Mouse (Mus musculus) intestine, postnatal 0 days (tissue): ENCODE results near the gene C9orf72. TPM values are rescaled to one million over a fixed set of nuclear protein-coding genes. Genes with fewer than 3 reads are reported as not detected.

Experiments used
- ATAC-seq: fragments of 200-750 bp; cut with Nextera tagmentation; 2 replicates; pipeline ENCODE4 v1.8.0; 2017; ENCODE audit warnings: mild to moderate bottlenecking, moderate TSS enrichment, moderate library complexity
- H3K27ac ChIP-seq: fragments of 300-500 bp; sonication (generic); 2 replicates; pipeline ENCODE4 v1.5.1; 2014; ENCODE audit warnings: mild to moderate bottlenecking, low read depth, low read length, moderate library complexity
- H3K27me3 ChIP-seq: fragments of 300-500 bp; sonication (generic); replicated peaks from 2 replicates; pipeline ENCODE4 v1.6.1; 2014; ENCODE audit warnings: low read length, mixed read lengths; ENCODE audit not compliant: control insufficient read depth, insufficient read depth
- H3K36me3 ChIP-seq: fragments of 300-500 bp; sonication (generic); 2 replicates; pipeline ENCODE4 v1.6.1; 2014; ENCODE audit warnings: mild to moderate bottlenecking, moderate library complexity; ENCODE audit not compliant: control insufficient read depth, insufficient read depth
- H3K4me1 ChIP-seq: fragments of 300-500 bp; sonication (generic); replicated peaks from 2 replicates; pipeline ENCODE4 v1.6.1; 2014; ENCODE audit warnings: antibody characterized with exemption, low read length, mixed read lengths; ENCODE audit not compliant: control insufficient read depth, insufficient read depth
- H3K4me2 ChIP-seq: fragments of 300-500 bp; sonication (generic); replicated peaks from 2 replicates; pipeline ENCODE4 v1.6.1; 2014; ENCODE audit warnings: low read depth, mild to moderate bottlenecking, moderate library complexity
- H3K4me3 ChIP-seq: fragments of 300-500 bp; sonication (generic); 2 replicates; pipeline ENCODE4 v1.5.1; 2014; ENCODE audit warnings: low read depth, low read length
- H3K9ac ChIP-seq: fragments of 300-500 bp; sonication (generic); 2 replicates; pipeline ENCODE4 v1.6.1; 2014; ENCODE audit warnings: mild to moderate bottlenecking, low read depth, low read length
- H3K9me3 ChIP-seq: fragments of 300-500 bp; sonication (generic); 2 replicates; pipeline ENCODE4 v1.6.1; 2016; ENCODE audit warnings: mixed run types; ENCODE audit not compliant: control insufficient read depth
- CTCF ChIP-seq: sonication (generic); IDR thresholded peaks from 2 replicates; pipeline ENCODE4 v1.5.1; 2016; ENCODE audit warnings: low read depth, mild to moderate bottlenecking, control low read depth, antibody characterized with exemption, moderate library complexity
- WGBS: fragments of 180-500 bp; shearing (Covaris S2); extraction: QIAGEN DNeasy Blood & Tissue Kit; methylation state at CpG from one replicate; pipeline ENCODE4 v1.1.7; 2014; 5-methylcytosine and 5-hydroxymethylcytosine counted together
- polyA plus RNA-seq: library from polyadenylated mRNA; unstranded; fragments of >200 nt; fragmentation: Nextera tagmentation; extraction: Ambion mirVana; gene quantifications from 2 replicates; pipeline ENCODE4 v1.2.1, GENCODE M21; 2015

Gene C9orf72
- polyA plus RNA-seq, 1 experiment from 2014 or later = 10.1 TPM

- no peaks in the 10 kb centered on the region for H3K27me3 ChIP-seq
- no peak overlapping the region for H3K4me2 ChIP-seq
- H3K27ac ChIP-seq = no peak overlapping the region
- no peak for TF ChIP-seq CTCF
- H3K4me1 ChIP-seq = no peaks in the 10 kb centered on the region
- no peak for ATAC-seq
- H3K9ac ChIP-seq = no peak overlapping the region
- no peak overlapping the region for H3K4me3 ChIP-seq
- 92% methylated on average over 2 of the region's 2 CpGs for WGBS
- no peaks in the 10 kb centered on the region; the same call in 1 of the 2 replicates for H3K36me3 ChIP-seq
- no peaks in the 10 kb centered on the region for H3K9me3 ChIP-seq
Observed at GRCm38 (mm10) chr4:35172471-35172870, 53.5 kb downstream of the C9orf72 start.

GRCm38 (mm10) chr4:35169571-35170125 is 56.3 kb downstream of the C9orf72 start:
- H3K27ac ChIP-seq = no peak overlapping the region
- no peak overlapping the region for H3K9ac ChIP-seq
- no peaks in the 10 kb centered on the region; the same call in 1 of the 2 replicates for H3K4me1 ChIP-seq
- H3K4me2 ChIP-seq = peak overlapping the region; percentile 27; the same call in 1 of the 2 replicates
- WGBS = 58% methylated on average over 13 of the region's 13 CpGs
- no peaks in the 10 kb centered on the region for H3K9me3 ChIP-seq
- no peak overlapping the region for H3K4me3 ChIP-seq
- no peak for TF ChIP-seq CTCF
- H3K36me3 ChIP-seq = no peaks in the 10 kb centered on the region; the same call in 1 of the 2 replicates
- H3K27me3 ChIP-seq = no peaks in the 10 kb centered on the region
- no peak for ATAC-seq

- Histone ChIP-seq H3K36me3 (no peaks in the 10 kb centered on the region; the same call in 1 of the 2 replicates), H3K4me2 (no peak overlapping the region), H3K4me1 (no peaks in the 10 kb centered on the region; the same call in 1 of the 2 replicates), H3K4me3 (no peak overlapping the region), H3K9ac (no peak overlapping the region), H3K27ac (no peak overlapping the region), H3K27me3 (no peaks in the 10 kb centered on the region), H3K9me3 (no peaks in the 10 kb centered on the region)
- no peak for TF ChIP-seq CTCF
- WGBS = 72% methylated on average over 5 of the region's 5 CpGs
- ATAC-seq = no peak
Observed at GRCm38 (mm10) chr4:35167855-35168254, 58.1 kb downstream of the C9orf72 start.

GRCm38 (mm10) chr4:35165947-35166346 is 60.0 kb downstream of the C9orf72 start:
- TF ChIP-seq CTCF = no peak
- H3K36me3 ChIP-seq = no peaks in the 10 kb centered on the region
- H3K4me1 ChIP-seq = no peaks in the 10 kb centered on the region; the same call in 1 of the 2 replicates
- 37% methylated on average over 3 of the region's 3 CpGs for WGBS
- H3K9me3 ChIP-seq = no peaks in the 10 kb centered on the region
- no peak overlapping the region for H3K9ac ChIP-seq
- no peak overlapping the region for H3K4me3 ChIP-seq
- no peak overlapping the region for H3K27ac ChIP-seq
- ATAC-seq = peak; percentile 61; the same call in 1 of the 2 replicates
- peak overlapping the region; percentile 25; the same call in 1 of the 2 replicates for H3K4me2 ChIP-seq
- H3K27me3 ChIP-seq = no peaks in the 10 kb centered on the region

- Histone ChIP-seq H3K4me3 (no peak overlapping the region), H3K27ac (no peak overlapping the region), H3K9ac (no peak overlapping the region), H3K36me3 (no peaks in the 10 kb centered on the region), H3K9me3 (no peaks in the 10 kb centered on the region), H3K4me1 (no peaks in the 10 kb centered on the region; the same call in 1 of the 2 replicates), H3K27me3 (no peaks in the 10 kb centered on the region), H3K4me2 (no peak overlapping the region)
- ATAC-seq = 0 out of 2 replicates have a peak, but pooled peaks have one; percentile 13
- no peak for TF ChIP-seq CTCF
- 43% methylated on average over 2 of the region's 2 CpGs for WGBS
Observed at GRCm38 (mm10) chr4:35165275-35165674, 60.7 kb downstream of the C9orf72 start.

- Histone ChIP-seq H3K4me3 (no peak overlapping the region), H3K27me3 (no peaks in the 10 kb centered on the region), H3K27ac (no peak overlapping the region), H3K36me3 (no peaks in the 10 kb centered on the region), H3K4me2 (0 out of 2 replicates have a peak overlapping the region, but pooled peaks have one; percentile 87), H3K4me1 (0 out of 2 replicates have a peak, but pooled peaks cover 7% of the 10 kb centered on the region), H3K9me3 (no peaks in the 10 kb centered on the region), H3K9ac (no peak overlapping the region)
- ATAC-seq = no peak
- TF ChIP-seq CTCF = no peak
- 61% methylated on average over 11 of the region's 11 CpGs for WGBS
Observed at GRCm38 (mm10) chr4:35157815-35158214, 68.2 kb downstream of the C9orf72 start.
